Mouse (Mus musculus): ENCODE results near the gene Azgp1. TPM values are rescaled to one million over a fixed set of nuclear protein-coding genes. Genes with fewer than 3 reads are reported as not detected.

Gene Azgp1
- polyA plus RNA-seq, 1 experiment from 2014 or later = 745 TPM

DNA sequence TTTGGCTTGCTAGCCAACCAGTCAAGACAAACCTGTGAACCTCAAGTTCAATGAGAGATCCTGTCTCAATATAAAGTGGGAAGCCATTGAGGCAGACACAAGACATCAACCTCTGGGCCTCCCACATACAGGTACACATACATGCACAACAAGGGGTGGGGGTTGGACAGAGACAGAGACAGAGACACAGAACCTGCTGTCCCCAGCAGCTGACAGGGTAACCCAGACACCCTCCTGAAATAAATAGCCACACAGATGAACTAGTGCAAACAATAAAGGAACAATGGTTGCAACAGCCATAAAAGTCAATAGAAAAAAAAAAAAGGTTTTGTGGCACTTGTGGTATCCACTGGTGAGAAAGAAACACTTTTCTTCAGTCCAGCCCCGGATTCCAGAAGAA lies 5.9 kb upstream of the Azgp1 start:
- peak; percentile 50; the same call in 1 of the 2 replicates for TF ChIP-seq EP300 (IDR thresholded peaks at IDR 0.05; ENCODE audit: low read depth)
- no peak for TF ChIP-seq CTCF (IDR thresholded peaks at IDR 0.05; ENCODE audit: low read depth)
- H3K27ac ChIP-seq (ENCODE audit: low read depth) = peak overlapping the region; percentile 95
- peak; percentile 79 for ATAC-seq

DNA sequence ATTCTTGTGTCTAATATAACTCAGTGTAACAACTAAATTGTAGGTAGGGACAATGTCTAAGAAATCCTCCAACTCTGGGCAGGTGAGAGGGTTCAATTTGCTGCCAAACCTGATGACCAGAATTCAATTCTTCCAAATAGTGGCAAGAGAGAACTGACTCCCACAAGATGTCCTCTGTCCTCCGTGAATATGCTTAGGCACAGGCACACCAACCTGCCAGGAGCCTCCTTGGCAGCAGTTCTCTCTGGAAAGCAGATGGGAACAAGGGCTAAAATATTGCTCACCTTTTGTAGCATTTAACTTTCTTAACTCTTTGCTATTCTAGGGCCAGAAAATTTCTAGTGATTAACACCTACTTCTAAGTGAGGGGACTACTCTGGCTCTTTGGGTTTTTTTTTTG lies 4.0 kb upstream of the Azgp1 start:
- Histone ChIP-seq H3K27me3 (ENCODE audit: insufficient read depth, low read length) (no peaks in the 10 kb centered on the region), H3K36me3 (replicated peaks; ENCODE audit: insufficient read depth, low read length) (no peaks in the 10 kb centered on the region), H3K4me3 (ENCODE audit: low read depth, low read length) (no peak overlapping the region), H3K27ac (ENCODE audit: low read depth) (peak overlapping the region; percentile 68), H3K4me1 (ENCODE audit: insufficient read depth) (0 out of 2 replicates have a peak, but pooled peaks cover 3% of the 10 kb centered on the region), H3K4me2 (ENCODE audit: low read depth, low read length) (no peak overlapping the region), H3K9me3 (ENCODE audit: low read length) (no peaks in the 10 kb centered on the region), H3K9ac (replicated peaks) (no peak overlapping the region)
- no peak for DNase-seq
- ATAC-seq = no peak
- TF ChIP-seq CTCF (IDR thresholded peaks at IDR 0.05; ENCODE audit: low read depth) = no peak
- TF ChIP-seq EP300 (IDR thresholded peaks at IDR 0.05; ENCODE audit: low read depth) = no peak
- WGBS (ENCODE audit: insufficient replicate concordance) = 32% methylated on average over 1 of the region's 1 CpGs

More for the DNA sequence above, 5.9 kb upstream of the Azgp1 start:
- Histone ChIP-seq H3K9me3 (ENCODE audit: low read length) (no peaks in the 10 kb centered on the region), H3K27me3 (ENCODE audit: insufficient read depth, low read length) (no peaks in the 10 kb centered on the region), H3K4me3 (ENCODE audit: low read depth, low read length) (no peak overlapping the region), H3K36me3 (replicated peaks; ENCODE audit: insufficient read depth, low read length) (no peaks in the 10 kb centered on the region), H3K4me2 (ENCODE audit: low read depth, low read length) (no peak overlapping the region), H3K9ac (replicated peaks) (no peak overlapping the region), H3K4me1 (ENCODE audit: insufficient read depth) (0 out of 2 replicates have a peak, but pooled peaks cover 3% of the 10 kb centered on the region)
- WGBS (ENCODE audit: insufficient replicate concordance) = 25% methylated on average over 1 of the region's 1 CpGs
- DNase-seq = peak; percentile 32

DNA sequence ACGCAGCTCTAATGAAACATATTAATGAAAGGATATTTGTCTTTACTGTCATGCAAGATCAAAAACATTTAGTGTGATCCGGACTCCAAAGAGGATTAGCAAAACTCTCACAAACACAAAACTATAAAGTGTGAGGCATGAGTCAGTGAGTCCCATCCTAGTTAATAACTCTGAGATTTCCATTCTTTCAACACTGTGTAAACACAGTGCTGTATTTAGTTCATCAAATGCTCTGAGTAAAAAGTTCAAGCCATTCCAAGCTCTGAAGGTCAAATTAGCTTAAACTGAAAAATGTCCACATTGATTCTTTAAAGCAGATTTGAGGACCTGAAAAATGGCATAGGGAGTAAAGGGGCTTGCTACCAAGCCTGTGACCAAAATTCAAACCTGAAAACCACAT lies 2.2 kb upstream of the Azgp1 start:
- Histone ChIP-seq H3K4me2 (ENCODE audit: low read depth, low read length) (no peak overlapping the region), H3K4me3 (ENCODE audit: low read depth, low read length) (no peak overlapping the region), H3K4me1 (ENCODE audit: insufficient read depth) (0 out of 2 replicates have a peak, but pooled peaks cover 3% of the 10 kb centered on the region), H3K9me3 (ENCODE audit: low read length) (no peaks in the 10 kb centered on the region), H3K27ac (ENCODE audit: low read depth) (peak overlapping the region; percentile 74), H3K27me3 (ENCODE audit: insufficient read depth, low read length) (no peaks in the 10 kb centered on the region), H3K9ac (replicated peaks) (no peak overlapping the region), H3K36me3 (replicated peaks; ENCODE audit: insufficient read depth, low read length) (no peaks in the 10 kb centered on the region)
- no peak; the same call in 1 of the 2 replicates for TF ChIP-seq EP300 (IDR thresholded peaks at IDR 0.05; ENCODE audit: low read depth)
- no peak for TF ChIP-seq CTCF (IDR thresholded peaks at IDR 0.05; ENCODE audit: low read depth)
- WGBS (ENCODE audit: insufficient replicate concordance) = 60% methylated on average over 2 of the region's 2 CpGs
- no peak for ATAC-seq
- peak; percentile 2 for DNase-seq

DNA sequence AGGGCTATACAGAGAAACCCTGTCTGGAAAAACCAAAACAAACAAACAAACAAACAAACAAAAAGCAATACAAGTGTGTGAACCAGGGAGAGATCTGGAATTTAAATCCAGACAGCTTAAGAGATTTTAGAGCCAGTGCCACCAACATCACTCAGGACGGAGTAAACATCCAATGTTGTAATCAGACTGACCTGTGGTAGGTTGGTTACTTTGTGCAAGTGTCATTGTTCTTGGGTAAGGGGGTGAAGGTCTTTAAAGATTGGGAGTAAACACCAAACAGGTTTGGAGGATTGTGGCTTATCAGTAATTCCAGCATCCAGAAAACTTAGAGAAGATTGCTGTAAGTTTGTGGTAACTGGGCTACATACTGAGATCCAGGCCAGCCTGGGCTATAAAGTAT lies 5.0 kb downstream of the Azgp1 start:
- TF ChIP-seq CTCF (IDR thresholded peaks at IDR 0.05; ENCODE audit: low read depth) (no peak), EP300 (IDR thresholded peaks at IDR 0.05; ENCODE audit: low read depth) (peak; percentile 69)

DNA sequence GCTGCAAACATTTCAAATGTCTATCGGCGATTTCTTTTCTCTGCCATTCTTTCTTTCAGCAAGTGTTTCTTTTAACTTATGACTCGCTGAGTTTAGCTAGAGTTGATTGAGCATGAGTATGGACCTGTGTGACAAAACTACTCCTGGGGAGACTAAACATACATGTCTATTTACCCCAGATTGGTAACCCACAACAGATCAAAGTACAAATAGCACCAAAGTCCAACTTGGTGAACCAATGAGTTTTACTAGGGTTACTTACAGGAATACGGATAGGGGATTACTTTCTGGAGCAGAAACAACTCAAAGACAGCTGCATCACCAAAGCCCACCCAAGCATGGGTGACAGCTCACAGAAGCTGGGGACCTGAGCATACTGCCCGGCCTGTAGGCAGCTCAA lies 28.1 kb downstream of the Azgp1 start:
- H3K36me3 ChIP-seq (replicated peaks; ENCODE audit: insufficient read depth, low read length) = no peaks in the 10 kb centered on the region
- ATAC-seq (peak; percentile 65), DNase-seq (peak; percentile 14)
- H3K4me2 ChIP-seq (ENCODE audit: low read depth, low read length) = no peak overlapping the region
- no peak overlapping the region for H3K9ac ChIP-seq (replicated peaks)
- WGBS (ENCODE audit: insufficient replicate concordance) = 70% methylated on average over 5 of the region's 5 CpGs
- no peaks in the 10 kb centered on the region for H3K9me3 ChIP-seq (ENCODE audit: low read length)
- H3K4me3 ChIP-seq (ENCODE audit: low read depth, low read length) = no peak overlapping the region
- no peak for TF ChIP-seq CTCF (IDR thresholded peaks at IDR 0.05; ENCODE audit: low read depth)
- 0 out of 2 replicates have a peak, but pooled peaks have one; percentile 51 for TF ChIP-seq EP300 (IDR thresholded peaks at IDR 0.05; ENCODE audit: low read depth)
- no peaks in the 10 kb centered on the region for H3K27me3 ChIP-seq (ENCODE audit: insufficient read depth, low read length)
- peaks cover 8% of the 10 kb centered on the region for H3K4me1 ChIP-seq (ENCODE audit: insufficient read depth)
- H3K27ac ChIP-seq (ENCODE audit: low read depth) = peak overlapping the region; percentile 52

More for the DNA sequence above, 5.0 kb downstream of the Azgp1 start:
- WGBS (ENCODE audit: insufficient replicate concordance) = 30% methylated on average over 1 of the region's 1 CpGs
- Histone ChIP-seq H3K9ac (replicated peaks) (no peak overlapping the region), H3K4me3 (ENCODE audit: low read depth, low read length) (no peak overlapping the region), H3K36me3 (replicated peaks; ENCODE audit: insufficient read depth, low read length) (peaks cover 17% of the 10 kb centered on the region), H3K9me3 (ENCODE audit: low read length) (no peaks in the 10 kb centered on the region), H3K27ac (ENCODE audit: low read depth) (peak overlapping the region; percentile 67; the same call in 1 of the 2 replicates), H3K27me3 (ENCODE audit: insufficient read depth, low read length) (no peaks in the 10 kb centered on the region), H3K4me1 (ENCODE audit: insufficient read depth) (peaks cover 9% of the 10 kb centered on the region; the same call in 1 of the 2 replicates), H3K4me2 (ENCODE audit: low read depth, low read length) (no peak overlapping the region)
- DNase-seq = peak; percentile 9
- peak; percentile 68 for ATAC-seq

DNA sequence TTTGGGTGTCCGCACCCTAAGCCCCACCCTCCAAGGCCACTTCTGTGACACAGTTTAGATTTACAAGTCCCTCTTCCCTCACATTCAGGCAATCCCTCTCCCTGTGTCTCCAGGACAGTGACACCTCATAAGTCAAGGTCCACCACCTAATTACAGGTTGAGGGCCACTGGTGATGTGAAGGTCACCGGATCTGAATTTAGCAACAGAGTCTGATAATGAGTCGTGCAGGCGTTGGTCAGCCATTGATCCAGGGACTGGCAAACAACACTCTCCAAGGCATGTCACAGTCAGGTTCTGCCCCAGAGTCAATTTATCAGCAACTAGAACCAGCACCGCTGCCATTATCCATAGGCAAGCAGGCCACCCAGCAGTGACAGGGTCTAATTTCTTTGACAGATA lies 31.1 kb downstream of the Azgp1 start:
- Histone ChIP-seq H3K4me3 (ENCODE audit: low read depth, low read length) (no peak overlapping the region), H3K36me3 (replicated peaks; ENCODE audit: insufficient read depth, low read length) (no peaks in the 10 kb centered on the region), H3K27ac (ENCODE audit: low read depth) (peak overlapping the region; percentile 87), H3K27me3 (ENCODE audit: insufficient read depth, low read length) (no peaks in the 10 kb centered on the region), H3K4me2 (ENCODE audit: low read depth, low read length) (no peak overlapping the region), H3K9me3 (ENCODE audit: low read length) (no peaks in the 10 kb centered on the region), H3K9ac (replicated peaks) (no peak overlapping the region), H3K4me1 (ENCODE audit: insufficient read depth) (peaks cover 8% of the 10 kb centered on the region)
- ATAC-seq = peak; percentile 89
- TF ChIP-seq EP300 (IDR thresholded peaks at IDR 0.05; ENCODE audit: low read depth) (peak; percentile 76), CTCF (IDR thresholded peaks at IDR 0.05; ENCODE audit: low read depth) (no peak)
- WGBS (ENCODE audit: insufficient replicate concordance) = 61% methylated on average over 5 of the region's 5 CpGs
- peak; percentile 53 for DNase-seq
